Mouse (Mus musculus): ENCODE data around the gene Clmn.

DNA sequence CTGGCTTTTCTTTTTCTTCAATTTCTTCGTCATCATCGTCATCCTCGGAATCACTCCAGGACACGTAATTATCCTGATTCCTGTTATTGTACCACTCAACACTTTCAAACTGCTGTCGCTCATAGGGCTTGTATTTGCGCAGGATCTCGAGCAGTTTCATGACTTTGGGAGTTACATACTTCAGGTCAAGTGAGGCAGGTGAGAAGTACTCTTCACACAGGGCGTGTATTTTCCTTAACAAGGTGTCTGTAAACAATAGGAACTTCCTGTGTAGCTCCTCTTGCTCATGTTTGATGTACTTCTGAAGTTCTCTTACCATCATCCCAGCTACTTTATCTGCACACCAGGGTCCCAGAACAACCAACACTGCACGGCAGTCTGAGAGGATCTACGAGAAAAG, 142.8 kb downstream of the Clmn start:
- TF ChIP-seq POLR2A (IDR thresholded peaks at IDR 0.05; ENCODE audit: borderline replicate concordance, control insufficient read depth, low read depth, low read length) (no peak), CTCF (IDR thresholded peaks at IDR 0.05; ENCODE audit: control insufficient read depth, insufficient read depth, low read length) (no peak)

Measured in bone marrow, adult 2 months (tissue).